Mouse (Mus musculus) urinary bladder, postnatal 36 days (tissue): Measurements from ENCODE around the gene Abcg2.
"Not testable (repeated sequence)": the region's sequence is repeated elsewhere in the genome, so short reads cannot be mapped to it uniquely, and the experiment has no call there.

Experiments used
- DNase-seq, 2 experiments: peaks; one replicate each; pipeline ENCODE4 v3.0.0; 2022; ENCODE audit warnings: low spot score in 2 of 2, mixed read lengths in 1 of 2

Abcg2 gene

GRCm38 (mm10) chr6:58584223-58584622 is at the start of gene Abcg2:
TSS of gene Abcg2 (plus strand) at chr6:58584523.
- not testable (repeated sequence) for DNase-seq

GRCm38 (mm10) chr6:58540263-58540662 is 44.1 kb upstream of the Abcg2 start:
- not testable (repeated sequence) for DNase-seq

GRCm38 (mm10) chr6:58542852-58543251 is 41.5 kb upstream of the Abcg2 start:
- DNase-seq: peak in 1 of 2 experiments; percentile 16

- DNase-seq: not testable (repeated sequence)
Measured at GRCm38 (mm10) chr6:58544971-58545370, 39.4 kb upstream of the Abcg2 start.

- DNase-seq: not testable (repeated sequence)
Measured at GRCm38 (mm10) chr6:58546050-58546449, 38.3 kb upstream of the Abcg2 start.

- DNase-seq: peak; percentile 18 to 31
Measured at GRCm38 (mm10) chr6:58546816-58547215, 37.5 kb upstream of the Abcg2 start.

GRCm38 (mm10) chr6:58553812-58554211 is 30.5 kb upstream of the Abcg2 start:
- not testable (repeated sequence) for DNase-seq

GRCm38 (mm10) chr6:58593987-58594844 is 9.9 kb downstream of the Abcg2 start:
- DNase-seq: not testable (repeated sequence)

GRCm38 (mm10) chr6:58595639-58596293 is 11.4 kb downstream of the Abcg2 start:
- not testable (repeated sequence) for DNase-seq

- DNase-seq: no peak
Measured at GRCm38 (mm10) chr6:58596294-58596653, 12.0 kb downstream of the Abcg2 start.

- not testable (repeated sequence) for DNase-seq
Measured at GRCm38 (mm10) chr6:58602119-58602518, 17.8 kb downstream of the Abcg2 start.

- DNase-seq: not testable (repeated sequence)
Measured at GRCm38 (mm10) chr6:58602991-58603390, 18.7 kb downstream of the Abcg2 start.

- not testable (repeated sequence) for DNase-seq
Measured at GRCm38 (mm10) chr6:58603485-58604090, 19.3 kb downstream of the Abcg2 start.

GRCm38 (mm10) chr6:58606642-58607041 is 22.3 kb downstream of the Abcg2 start:
- DNase-seq: no peak

- no peak for DNase-seq
Measured at GRCm38 (mm10) chr6:58608422-58608821, 24.1 kb downstream of the Abcg2 start.

- no peak for DNase-seq
Measured at GRCm38 (mm10) chr6:58609919-58610759, 25.8 kb downstream of the Abcg2 start.

- no peak for DNase-seq
Measured at GRCm38 (mm10) chr6:58610760-58611654, 26.7 kb downstream of the Abcg2 start.

GRCm38 (mm10) chr6:58624126-58624525 is 39.8 kb downstream of the Abcg2 start:
- no peak for DNase-seq

GRCm38 (mm10) chr6:58629238-58629637 is 44.9 kb downstream of the Abcg2 start:
- no peak for DNase-seq

GRCm38 (mm10) chr6:58632419-58632818 is 48.1 kb downstream of the Abcg2 start:
- no peak for DNase-seq
